Mouse (Mus musculus) right cerebral cortex, adult 18-20 months (tissue): Measurements from ENCODE around the gene Rbck1.
A peak's percentile ranks its signal among the peaks of the same experiment; 100 is the strongest.
"Not testable (repeated sequence)": the region's sequence is repeated elsewhere in the genome, so short reads cannot be mapped to it uniquely, and the experiment has no call there.

Experiments used
- DNase-seq: peaks from one replicate; pipeline ENCODE4 v3.0.0; 2022; ENCODE audit warnings: mixed read lengths

Gene Rbck1

GRCm38 (mm10) chr2:152332101-152332825 lies at the start of gene Rbck1:
TSS of gene Rbck1 (minus strand) at chr2:152332653.
- DNase-seq = peak; percentile 90

DNA sequence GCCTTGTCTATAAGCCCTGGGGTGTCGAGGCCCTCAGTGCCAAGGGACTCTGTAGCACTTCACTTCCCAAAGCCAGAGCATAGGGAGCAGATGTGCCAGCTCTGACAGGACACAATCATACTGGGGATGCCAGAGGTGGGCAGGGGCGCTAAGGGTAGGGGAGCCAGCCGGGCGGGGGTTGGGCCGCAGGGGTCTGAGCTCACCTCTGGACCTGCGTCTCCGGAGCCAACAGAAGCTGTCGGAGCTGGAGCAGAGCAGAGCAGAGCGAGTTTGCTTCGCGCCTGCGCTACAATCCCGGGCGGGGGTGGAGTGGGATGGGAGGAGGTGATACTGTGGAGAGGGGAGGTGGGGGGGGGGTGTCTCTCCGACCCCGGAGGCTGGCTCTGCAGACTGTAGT lies 43.9 kb upstream of the Rbck1 start, which contains the start of gene Nrsn2:
Gene Nrsn2 (minus strand): TSS at position 294 of the 397 bp plus-strand sequence.
- peak; percentile 71 for DNase-seq

GRCm38 (mm10) chr2:152375652-152376344 lies 43.3 kb upstream of the Rbck1 start:
- peak; percentile 73 for DNase-seq

DNA sequence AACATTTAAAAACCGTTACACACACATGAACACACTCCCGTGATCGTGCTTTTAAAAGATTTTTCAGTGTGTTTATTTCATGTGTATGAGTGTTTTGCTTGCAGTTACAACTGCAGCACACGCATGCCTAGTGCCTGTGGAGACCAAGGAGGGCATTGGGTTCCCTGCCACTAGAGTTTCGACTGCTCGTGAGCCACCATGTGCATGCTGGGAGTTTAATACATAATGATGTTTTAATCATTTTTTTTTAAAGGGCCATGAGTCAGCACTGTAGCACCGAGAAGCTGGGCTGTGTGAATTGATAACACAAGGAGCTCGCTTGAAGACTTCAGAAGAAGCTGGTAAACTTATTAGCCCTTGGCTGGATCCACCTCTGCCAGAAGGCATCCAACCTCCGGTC lies 41.1 kb upstream of the Rbck1 start:
- DNase-seq = no peak

DNA sequence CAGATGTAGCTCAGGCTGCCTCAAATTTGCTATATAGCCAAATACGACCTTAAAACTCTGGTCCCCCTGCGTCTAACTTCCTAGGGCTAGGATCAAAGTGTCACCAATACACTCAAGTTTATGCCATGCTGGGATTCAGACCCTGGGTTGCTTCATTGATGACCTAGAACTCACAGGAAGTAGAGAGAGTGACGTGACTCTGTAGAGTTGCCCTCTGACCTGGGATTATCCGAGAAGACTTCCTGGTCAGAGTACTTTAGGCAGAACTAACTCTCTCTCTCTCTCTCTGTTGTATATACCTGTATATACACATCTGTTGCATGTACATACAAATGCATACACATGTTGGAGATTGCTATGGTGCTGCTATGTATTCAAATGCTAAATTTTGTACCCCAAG lies 40.2 kb upstream of the Rbck1 start:
- no peak for DNase-seq

- DNase-seq = no peak
Observed at GRCm38 (mm10) chr2:152372104-152372503, 39.7 kb upstream of the Rbck1 start.

GRCm38 (mm10) chr2:152368532-152369140 lies 36.2 kb upstream of the Rbck1 start:
- peak; percentile 42 for DNase-seq

GRCm38 (mm10) chr2:152367917-152368316 lies 35.5 kb upstream of the Rbck1 start:
- no peak for DNase-seq

DNA sequence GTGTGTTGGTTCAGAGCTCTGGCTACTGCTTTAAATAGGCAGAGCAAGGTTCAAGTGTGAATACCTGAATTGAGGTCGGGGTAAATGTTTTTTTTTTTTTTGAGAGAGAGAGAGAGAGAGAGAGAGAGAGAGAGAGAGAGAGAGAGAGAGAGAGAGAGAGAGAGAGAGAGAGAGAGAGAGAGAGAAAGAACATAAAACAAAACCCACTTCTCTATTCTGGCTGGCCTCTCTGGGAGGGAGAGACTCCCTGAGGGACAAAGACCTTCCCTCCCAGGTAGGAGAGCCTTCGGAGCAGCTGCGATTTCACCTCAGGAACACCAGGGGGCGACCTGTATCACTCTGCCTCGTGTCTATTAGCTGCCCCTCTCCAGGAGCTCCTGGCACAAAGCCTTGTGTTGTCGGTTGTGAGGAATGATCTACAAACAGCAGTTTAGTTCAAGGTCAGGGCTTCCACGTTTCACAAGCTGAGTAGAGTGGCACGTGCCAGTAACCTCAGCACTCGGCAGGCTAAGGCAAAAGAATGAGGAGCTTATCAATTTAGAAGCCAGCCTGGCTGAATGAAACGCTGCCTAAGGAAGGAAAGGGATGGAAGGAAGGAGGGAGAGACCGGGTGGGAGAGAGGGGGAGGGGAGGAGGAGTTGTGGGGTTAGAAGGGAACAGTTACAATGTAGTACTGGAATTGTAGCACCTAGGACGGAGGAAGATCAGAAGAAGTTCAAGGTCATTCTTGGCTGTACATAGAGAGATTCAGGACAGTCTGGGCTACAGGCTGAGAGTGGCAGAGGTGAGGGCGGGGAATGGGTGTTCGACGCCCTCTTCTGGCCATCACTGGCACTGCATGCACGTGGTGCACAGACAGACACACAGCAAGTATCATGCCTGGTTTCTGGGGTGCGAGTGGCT lies 31.0 kb upstream of the Rbck1 start:
- DNase-seq = peak; percentile 69

DNA sequence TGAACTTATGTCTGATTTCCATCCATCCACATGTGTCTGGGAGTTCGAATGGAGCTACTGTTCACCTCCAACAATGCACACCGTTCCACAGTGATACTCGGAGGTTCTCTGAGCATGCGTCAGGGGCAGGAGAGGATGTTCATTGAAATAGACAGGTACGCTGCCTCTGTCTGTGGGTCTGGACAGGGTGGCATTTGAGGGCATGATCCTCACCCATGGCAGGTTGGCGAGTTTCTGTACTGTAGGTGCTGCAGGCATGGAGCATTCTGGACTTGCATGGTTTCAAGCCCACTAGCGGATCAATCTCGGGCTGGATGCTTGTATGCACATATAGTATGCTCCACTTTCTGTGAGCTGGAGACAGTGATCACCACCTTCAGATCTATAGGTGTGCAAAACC lies 28.7 kb upstream of the Rbck1 start:
- no peak for DNase-seq

GRCm38 (mm10) chr2:152360271-152360775 lies 27.9 kb upstream of the Rbck1 start:
- no peak for DNase-seq

DNA sequence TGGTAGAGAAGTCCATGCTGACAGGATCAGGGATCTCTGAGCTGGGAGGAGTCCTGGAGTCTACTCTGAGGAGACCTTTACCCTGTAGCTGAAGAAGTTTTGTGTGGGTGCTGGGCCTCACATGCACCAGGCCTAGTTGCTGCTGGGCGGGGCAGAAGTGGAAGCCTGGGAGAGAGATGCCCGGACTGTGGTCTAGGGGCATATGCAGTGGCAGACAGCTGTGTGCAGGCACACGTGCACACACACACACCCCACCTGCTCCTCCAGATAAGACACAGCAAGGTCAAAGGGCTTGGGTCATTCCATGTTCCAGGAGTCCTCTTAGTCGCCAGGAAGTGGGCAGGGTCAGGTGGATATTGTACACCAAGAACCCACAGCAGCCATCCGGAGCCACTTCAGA lies 27.2 kb upstream of the Rbck1 start:
- DNase-seq = no peak

DNA sequence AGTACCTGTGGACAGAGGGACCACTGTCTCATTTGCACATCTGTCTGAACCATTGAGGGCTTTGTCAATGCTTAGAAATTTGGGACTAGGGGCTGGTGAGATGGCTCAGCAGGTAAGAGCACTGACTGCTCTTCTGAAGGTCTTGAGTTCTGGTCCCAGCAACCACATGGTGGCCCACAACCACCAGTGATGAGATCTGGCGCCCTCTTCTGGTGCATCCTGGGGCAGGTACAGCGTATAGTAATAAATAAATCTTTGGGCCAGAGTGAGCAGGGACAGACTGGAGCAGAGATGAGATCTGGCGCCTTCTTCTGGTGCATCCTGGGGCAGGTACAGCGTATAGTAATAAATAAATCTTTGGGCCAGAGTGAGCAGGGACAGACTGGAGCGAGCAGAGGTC lies 26.5 kb upstream of the Rbck1 start:
- DNase-seq = not testable (repeated sequence)

DNA sequence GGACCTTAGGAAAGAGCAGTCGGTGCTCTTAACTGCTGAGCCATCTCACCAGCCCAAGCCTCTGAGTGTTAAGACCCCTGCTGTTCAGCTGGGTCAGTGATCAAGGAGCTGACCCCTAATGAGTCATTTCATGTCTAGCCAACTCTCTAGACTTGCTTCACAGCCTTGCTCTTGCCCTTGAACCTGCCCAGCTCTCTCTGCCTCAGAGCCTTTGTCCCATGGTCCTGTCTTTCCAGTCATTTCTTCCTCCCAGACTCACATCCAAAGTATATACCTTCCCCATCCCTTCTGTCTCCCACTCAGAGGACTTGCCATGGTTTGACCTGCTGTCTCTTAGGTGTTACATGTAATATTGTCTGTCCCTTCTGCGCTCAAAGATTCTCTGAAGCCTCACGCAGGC lies 24.8 kb upstream of the Rbck1 start:
- no peak for DNase-seq

- peak; percentile 41 for DNase-seq
Observed at GRCm38 (mm10) chr2:152349842-152350540, 17.5 kb upstream of the Rbck1 start.

- no peak for DNase-seq
Observed at GRCm38 (mm10) chr2:152349205-152349604, 16.8 kb upstream of the Rbck1 start.

- no peak for DNase-seq
Observed at GRCm38 (mm10) chr2:152347722-152348121, 15.3 kb upstream of the Rbck1 start.

GRCm38 (mm10) chr2:152346776-152347465 lies 14.5 kb upstream of the Rbck1 start:
- DNase-seq = no peak

DNA sequence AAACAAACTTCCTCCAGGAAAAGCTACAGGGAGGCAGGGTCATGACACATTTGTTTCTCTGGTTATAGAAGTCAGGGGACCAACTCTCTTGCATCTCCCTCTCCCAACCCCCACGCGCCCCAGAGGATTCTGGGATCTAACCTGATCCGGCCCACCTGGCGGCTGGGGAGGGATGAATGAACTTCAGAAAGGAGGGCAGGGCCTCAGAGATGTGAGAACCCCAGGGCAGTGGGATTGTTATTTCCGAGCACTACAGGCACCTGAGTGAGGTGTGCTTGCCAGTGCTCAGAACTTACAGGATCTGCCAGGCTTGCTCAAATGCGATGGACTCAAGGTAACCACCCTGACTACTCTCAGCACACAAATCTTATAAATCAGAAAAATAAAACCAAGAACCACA lies 12.9 kb upstream of the Rbck1 start:
- DNase-seq = no peak

- DNase-seq = no peak
Observed at GRCm38 (mm10) chr2:152344909-152345308, 12.5 kb upstream of the Rbck1 start.

DNA sequence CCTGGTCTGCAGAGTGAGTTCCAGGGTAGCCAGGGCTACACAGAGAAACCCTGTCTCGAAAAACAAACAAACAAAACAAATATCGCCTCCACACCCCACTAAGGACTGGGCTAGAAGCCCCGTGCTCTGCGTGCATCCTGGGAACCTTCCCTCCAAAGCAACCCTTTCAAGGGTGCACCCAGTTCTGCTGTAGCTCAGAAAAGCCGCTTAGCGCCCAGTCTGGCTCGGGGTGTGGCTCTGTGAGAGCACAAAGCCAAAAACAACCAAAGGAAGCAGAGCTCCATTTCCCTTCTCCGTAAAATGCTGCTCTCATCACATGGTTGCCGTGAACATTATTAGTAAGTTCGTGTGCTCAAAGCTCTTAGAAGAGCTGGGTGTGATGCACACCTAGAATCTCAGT lies 11.9 kb upstream of the Rbck1 start:
- DNase-seq = no peak
